Mouse (Mus musculus): ENCODE measurements around the gene Plxnb1. TPM values are rescaled to one million over a fixed set of nuclear protein-coding genes. Genes with fewer than 3 reads are reported as not detected.

Gene Plxnb1
- polyA plus RNA-seq, 1 experiment from 2014 or later = 8.8 TPM

GRCm38 (mm10) chr9:109051651-109052489 is 43.3 kb upstream of the Plxnb1 start:
- TF ChIP-seq EP300 (IDR thresholded peaks at IDR 0.05) (no peak), CTCF (IDR thresholded peaks at IDR 0.05) (no peak)
- no peaks in the 10 kb centered on the region for H3K27me3 ChIP-seq (replicated peaks; ENCODE audit: insufficient read depth, low read length)
- H3K4me2 ChIP-seq (replicated peaks; ENCODE audit: low read depth, low read length) = no peak overlapping the region
- no peaks in the 10 kb centered on the region for H3K9me3 ChIP-seq (ENCODE audit: low read length)
- H3K4me3 ChIP-seq (ENCODE audit: low read depth, low read length) = no peak overlapping the region
- ATAC-seq (no peak), DNase-seq (ENCODE audit: low spot score) (no peak)
- 88% methylated on average over 10 of the region's 10 CpGs for WGBS
- no peak overlapping the region for H3K27ac ChIP-seq (ENCODE audit: low read length)
- no peak overlapping the region for H3K9ac ChIP-seq (replicated peaks; ENCODE audit: low read depth)
- H3K4me1 ChIP-seq (ENCODE audit: insufficient read depth, low read depth, low read length) = peaks cover 7% of the 10 kb centered on the region; the same call in 1 of the 2 replicates
- H3K36me3 ChIP-seq (ENCODE audit: insufficient read depth, low read length) = peaks cover 21% of the 10 kb centered on the region; the same call in 1 of the 2 replicates

- peaks cover 7% of the 10 kb centered on the region; the same call in 1 of the 2 replicates for H3K4me1 ChIP-seq (ENCODE audit: insufficient read depth, low read depth, low read length)
- no peak overlapping the region for H3K4me2 ChIP-seq (replicated peaks; ENCODE audit: low read depth, low read length)
- H3K9me3 ChIP-seq (ENCODE audit: low read length) = no peaks in the 10 kb centered on the region
- H3K9ac ChIP-seq (replicated peaks; ENCODE audit: low read depth) = no peak overlapping the region
- 88% methylated on average over 9 of the region's 9 CpGs for WGBS
- TF ChIP-seq EP300 (IDR thresholded peaks at IDR 0.05) = no peak
- H3K4me3 ChIP-seq (ENCODE audit: low read depth, low read length) = no peak overlapping the region
- peaks cover 21% of the 10 kb centered on the region; the same call in 1 of the 2 replicates for H3K36me3 ChIP-seq (ENCODE audit: insufficient read depth, low read length)
- ATAC-seq (no peak), DNase-seq (ENCODE audit: low spot score) (no peak)
- no peaks in the 10 kb centered on the region for H3K27me3 ChIP-seq (replicated peaks; ENCODE audit: insufficient read depth, low read length)
- H3K27ac ChIP-seq (ENCODE audit: low read length) = no peak overlapping the region
Observed at GRCm38 (mm10) chr9:109052490-109053260, 42.5 kb upstream of the Plxnb1 start.

DNA sequence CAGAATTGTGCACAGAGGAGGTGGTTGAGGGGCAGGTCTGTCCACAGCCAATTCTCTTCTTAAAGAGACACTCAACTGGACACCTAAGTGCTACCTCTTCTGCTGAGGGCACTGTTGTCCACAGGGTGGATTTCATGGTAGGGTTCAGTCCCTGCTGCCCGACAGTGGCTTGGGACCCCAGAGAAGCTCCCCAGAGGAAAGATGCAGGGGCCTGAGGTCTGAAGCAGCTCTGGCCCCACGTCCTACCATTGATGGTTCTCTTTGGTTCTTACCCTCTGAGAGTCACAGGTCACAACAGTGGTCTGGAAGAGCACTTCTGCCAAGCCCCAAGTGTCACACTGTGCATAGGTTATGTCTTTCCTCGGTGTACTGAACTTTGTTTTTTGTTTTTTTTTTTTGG is 41.8 kb upstream of the Plxnb1 start:
- WGBS = 77% methylated on average over 3 of the region's 3 CpGs
- DNase-seq (ENCODE audit: low spot score) = no peak
- ATAC-seq = no peak
- peaks cover 25% of the 10 kb centered on the region; the same call in 1 of the 2 replicates for H3K36me3 ChIP-seq (ENCODE audit: insufficient read depth, low read length)
- H3K9me3 ChIP-seq (ENCODE audit: low read length) = no peaks in the 10 kb centered on the region
- H3K4me1 ChIP-seq (ENCODE audit: insufficient read depth, low read depth, low read length) = peaks cover 7% of the 10 kb centered on the region; the same call in 1 of the 2 replicates
- no peak overlapping the region for H3K27ac ChIP-seq (ENCODE audit: low read length)
- TF ChIP-seq EP300 (IDR thresholded peaks at IDR 0.05) (no peak), CTCF (IDR thresholded peaks at IDR 0.05) (no peak)
- no peaks in the 10 kb centered on the region for H3K27me3 ChIP-seq (replicated peaks; ENCODE audit: insufficient read depth, low read length)
- H3K9ac ChIP-seq (replicated peaks; ENCODE audit: low read depth) = no peak overlapping the region
- H3K4me2 ChIP-seq (replicated peaks; ENCODE audit: low read depth, low read length) = no peak overlapping the region
- no peak overlapping the region for H3K4me3 ChIP-seq (ENCODE audit: low read depth, low read length)

DNA sequence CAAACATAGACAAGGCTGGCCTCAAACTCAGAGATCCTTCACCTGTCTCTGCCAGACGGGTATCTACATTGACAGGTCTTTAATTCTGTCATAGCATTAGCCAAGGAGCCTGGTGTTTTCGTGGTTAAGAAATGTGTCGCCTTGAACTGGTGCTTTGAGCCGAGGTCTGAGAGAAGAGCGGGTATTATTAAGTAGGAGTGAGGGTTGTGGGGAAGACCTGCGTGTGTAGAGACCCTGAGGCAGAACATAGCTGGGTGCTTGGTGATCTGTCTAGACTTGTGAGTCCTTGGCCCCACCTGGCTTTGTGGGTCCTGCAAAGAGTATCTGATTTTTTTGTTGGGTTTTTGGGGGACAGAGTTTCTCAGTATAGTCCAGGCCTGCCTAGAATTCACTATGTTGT is 41.3 kb upstream of the Plxnb1 start:
- no peak for TF ChIP-seq CTCF (IDR thresholded peaks at IDR 0.05)
- TF ChIP-seq EP300 (IDR thresholded peaks at IDR 0.05) = no peak
- peak overlapping the region; percentile 86; the same call in 1 of the 2 replicates for H3K27ac ChIP-seq (ENCODE audit: low read length)
- no peaks in the 10 kb centered on the region for H3K9me3 ChIP-seq (ENCODE audit: low read length)
- no peak overlapping the region for H3K4me2 ChIP-seq (replicated peaks; ENCODE audit: low read depth, low read length)
- H3K4me3 ChIP-seq (ENCODE audit: low read depth, low read length) = no peak overlapping the region
- ATAC-seq (no peak), DNase-seq (ENCODE audit: low spot score) (no peak)
- no peak overlapping the region for H3K9ac ChIP-seq (replicated peaks; ENCODE audit: low read depth)
- H3K4me1 ChIP-seq (ENCODE audit: insufficient read depth, low read depth, low read length) = peaks cover 7% of the 10 kb centered on the region; the same call in 1 of the 2 replicates
- H3K27me3 ChIP-seq (replicated peaks; ENCODE audit: insufficient read depth, low read length) = no peaks in the 10 kb centered on the region
- WGBS = 73% methylated on average over 6 of the region's 6 CpGs
- H3K36me3 ChIP-seq (ENCODE audit: insufficient read depth, low read length) = peaks cover 25% of the 10 kb centered on the region; the same call in 1 of the 2 replicates

DNA sequence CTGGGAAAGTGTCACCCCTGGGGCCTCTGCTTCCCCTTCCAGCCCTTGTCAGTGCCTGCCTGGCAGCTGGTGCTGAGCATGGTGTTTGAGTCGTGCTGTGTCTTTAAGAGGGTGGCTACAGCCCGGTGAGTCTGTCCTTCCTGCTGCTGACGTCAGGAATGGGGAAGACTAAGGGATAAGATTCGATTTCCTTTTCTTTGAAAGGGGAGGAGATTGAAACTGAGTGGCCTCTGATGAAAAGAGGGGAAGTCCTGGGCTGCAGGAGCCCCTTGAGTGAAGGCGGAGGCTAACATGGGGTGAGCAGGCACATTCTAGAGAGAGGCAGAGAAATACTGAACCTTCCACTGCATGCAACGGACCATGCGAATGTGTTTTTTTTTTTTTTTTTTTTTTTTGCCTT is 40.5 kb upstream of the Plxnb1 start:
- WGBS = 2% methylated on average over 7 of the region's 7 CpGs
- Histone ChIP-seq H3K4me2 (replicated peaks; ENCODE audit: low read depth, low read length) (peak overlapping the region; percentile 49), H3K4me1 (ENCODE audit: insufficient read depth, low read depth, low read length) (peaks cover 7% of the 10 kb centered on the region; the same call in 1 of the 2 replicates), H3K9me3 (ENCODE audit: low read length) (no peaks in the 10 kb centered on the region), H3K27ac (ENCODE audit: low read length) (peak overlapping the region; percentile 86), H3K9ac (replicated peaks; ENCODE audit: low read depth) (peak overlapping the region; percentile 37), H3K4me3 (ENCODE audit: low read depth, low read length) (peak overlapping the region; percentile 28), H3K27me3 (replicated peaks; ENCODE audit: insufficient read depth, low read length) (no peaks in the 10 kb centered on the region), H3K36me3 (ENCODE audit: insufficient read depth, low read length) (peaks cover 23% of the 10 kb centered on the region; the same call in 1 of the 2 replicates)
- TF ChIP-seq CTCF (IDR thresholded peaks at IDR 0.05) (no peak), EP300 (IDR thresholded peaks at IDR 0.05) (no peak)
- DNase-seq (ENCODE audit: low spot score) = peak; percentile 97
- ATAC-seq = peak; percentile 79
